In the genomic region with DNA sequence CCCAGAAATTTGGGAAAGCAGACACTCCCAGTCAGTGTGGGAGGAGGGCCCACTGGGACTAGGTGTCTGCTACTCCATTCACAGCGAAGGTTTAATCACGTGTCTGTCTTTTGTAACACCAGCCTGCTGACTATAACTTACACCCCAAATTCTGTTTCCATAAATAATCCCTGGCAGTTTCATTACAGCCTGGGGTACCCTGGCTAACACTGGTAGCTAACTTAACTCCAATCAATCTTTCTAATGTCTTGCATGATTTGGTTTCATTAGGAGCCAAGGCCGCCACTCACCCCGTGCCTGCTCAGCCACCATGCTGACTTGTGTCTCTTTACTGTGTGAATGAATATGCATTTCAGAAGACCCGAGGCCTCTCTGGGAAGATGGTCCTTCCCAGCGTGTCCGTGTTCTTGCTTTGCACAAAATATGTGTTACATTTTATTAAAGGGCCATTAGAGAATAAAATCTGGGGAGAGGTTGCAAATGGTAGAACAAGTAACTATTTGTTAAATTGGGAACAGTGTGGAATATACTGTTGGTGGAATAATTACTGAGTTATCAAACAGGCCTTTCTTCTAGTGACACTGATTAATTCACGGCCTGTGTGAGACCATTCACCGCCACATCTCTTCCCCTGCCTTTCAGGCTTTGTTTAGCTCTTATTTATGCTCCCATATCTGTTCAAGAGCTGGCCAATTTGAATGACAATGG, we compare ENCODE assay signal across 15 mouse cellular contexts. TPM values are rescaled to one million over a fixed set of nuclear protein-coding genes. Genes with fewer than 3 reads are reported as not detected.
A peak's percentile ranks its signal among the peaks of the same experiment; 100 is the strongest.
DNase-seq lines count a peak whose midpoint lies in the region; ATAC-seq lines count a peak whose summit lies in the region.
"Had no signal": no experiment of that assay in that cellular context is flagged by ENCODE, and none has a peak within 500 bp of the region (broad histone marks: within the 10 kb centered on the region; RNA-seq: fewer than 3 reads in every experiment).

No protein-coding gene starts in this region.

- 24% methylated on average over 9 of the region's 9 CpGs for WGBS in kidney, embryonic 15.5 days
- WGBS in forebrain, embryonic 13.5 days, result 16% methylated on average over 9 of the region's 9 CpGs
- WGBS in midbrain, embryonic 10.5 days, result 53% methylated on average over 9 of the region's 9 CpGs

- intact Hi-C loops in gastrocnemius, postnatal 36 days (cut with DNase I), result no loop called here

- no peaks in the 10 kb centered on the region for H3K27me3 ChIP-seq in kidney, embryonic 15.5 days
- no peaks in the 10 kb centered on the region for H3K27me3 ChIP-seq in forebrain, embryonic 13.5 days
- no peaks in the 10 kb centered on the region for H3K27me3 ChIP-seq in midbrain, embryonic 10.5 days (ENCODE audit: low read depth, poor library complexity, severe bottlenecking)

- peak; percentile 85 for ATAC-seq in kidney, embryonic 15.5 days (replicated peaks; ENCODE audit: low FRiP score)
- ATAC-seq in forebrain, embryonic 13.5 days, result peak; percentile 95

- H3K4me2 ChIP-seq in kidney, embryonic 15.5 days, result no peak overlapping the region
- H3K4me2 ChIP-seq in forebrain, embryonic 13.5 days, result peak overlapping the region; percentile 2; the same call in 1 of the 2 replicates

- peaks cover 4% of the 10 kb centered on the region for H3K4me1 ChIP-seq in kidney, embryonic 15.5 days
- H3K4me1 ChIP-seq in forebrain, embryonic 13.5 days, result peaks cover 15% of the 10 kb centered on the region
- peaks cover 16% of the 10 kb centered on the region for H3K4me1 ChIP-seq in midbrain, embryonic 10.5 days

- H3K36me3 ChIP-seq in kidney, embryonic 15.5 days, result no peaks in the 10 kb centered on the region
- H3K36me3 ChIP-seq in forebrain, embryonic 13.5 days (ENCODE audit: poor library complexity, severe bottlenecking), result no peaks in the 10 kb centered on the region
- no peaks in the 10 kb centered on the region for H3K36me3 ChIP-seq in midbrain, embryonic 10.5 days

- H3K9ac ChIP-seq in kidney, embryonic 15.5 days, result no peak overlapping the region
- H3K9ac ChIP-seq in forebrain, embryonic 13.5 days, result no peak overlapping the region

- H3K27ac ChIP-seq in kidney, embryonic 15.5 days, result no peak overlapping the region
- peak overlapping the region; percentile 55 for H3K27ac ChIP-seq in forebrain, embryonic 13.5 days
- H3K27ac ChIP-seq in midbrain, embryonic 10.5 days (replicated peaks), result peak overlapping the region; percentile 80

- no peak overlapping the region for H3K4me3 ChIP-seq in kidney, embryonic 15.5 days (replicated peaks)
- H3K4me3 ChIP-seq in forebrain, embryonic 13.5 days, result no peak overlapping the region
- no peak overlapping the region for H3K4me3 ChIP-seq in midbrain, embryonic 10.5 days

- no peak for DNase-seq in kidney, postnatal 10 days
- DNase-seq in midbrain, embryonic 10.5 days (ENCODE audit: low spot score), result peak; percentile 28
- DNase-seq in retina, embryonic 14.5 days (ENCODE audit: low spot score), result peak; percentile 15
- no peak for DNase-seq in adrenal gland, postnatal 36 days
- DNase-seq in gastrocnemius, postnatal 36 days, result no peak
- no peak for DNase-seq in frontal cortex, postnatal 10 days (ENCODE audit: low spot score in 2 of 2)
- DNase-seq: kidney, adult 9 months; lung, adult 18-20 months; right cerebral cortex, postnatal 14 days had no signal

- no peaks in the 10 kb centered on the region for H3K9me3 ChIP-seq in kidney, embryonic 15.5 days (replicated peaks)
- no peaks in the 10 kb centered on the region for H3K9me3 ChIP-seq in forebrain, embryonic 13.5 days (replicated peaks)
- no peaks in the 10 kb centered on the region for H3K9me3 ChIP-seq in midbrain, embryonic 10.5 days (replicated peaks)

RNA-seq across cellular contexts. Expression of a gene that starts 45.2 kb away (rescaled TPM):
- polyA plus RNA-seq in kidney, embryonic 15.5 days (2015; fragmentation: Nextera tagmentation; extraction: Ambion mirVana), result not detected in 2 replicates
- polyA plus RNA-seq in forebrain, embryonic 13.5 days (2015; fragmentation: Nextera tagmentation; extraction: Ambion mirVana), result not detected in 2 replicates
- polyA plus RNA-seq in midbrain, embryonic 10.5 days (2016; fragmentation: Nextera tagmentation; extraction: Ambion mirVana), result not detected in 2 replicates
- total RNA-seq in adrenal gland, postnatal 36 days (2021), result not detected
- total RNA-seq in gastrocnemius, postnatal 36 days (2021), result not detected
- total RNA-seq: common myeloid progenitor, adult 5-6 weeks; left cerebral cortex, postnatal 36 days had no signal
- polyA plus RNA-seq: frontal cortex, adult 2 months; heart, embryonic 16.5 days had no signal

Comparison
In these comparisons a context has a peak if more than half of its experiments do, and no peak if none do; other contexts are left out.
1. DNase-seq: peak in midbrain, embryonic 10.5 days (single experiment) and retina, embryonic 14.5 days (single experiment); none in kidney, postnatal 10 days (single experiment), adrenal gland, postnatal 36 days (0 of 2), gastrocnemius, postnatal 36 days (0 of 2) and frontal cortex, postnatal 10 days (0 of 2).